Mouse (Mus musculus): Measurements from ENCODE around the gene 1520401A03Rik. TPM values are rescaled to one million over a fixed set of nuclear protein-coding genes. Genes with fewer than 3 reads are reported as not detected.

The 1520401A03Rik gene
- polyA plus RNA-seq, 1 experiment from 2014 or later: 0.04 TPM

GRCm38 (mm10) chr17:23758801-23759200 lies 36.2 kb upstream of the 1520401A03Rik start:
- H3K27me3 ChIP-seq (replicated peaks; ENCODE audit: control insufficient read depth, insufficient read depth, low read length): no peaks in the 10 kb centered on the region
- ATAC-seq (replicated peaks; ENCODE audit: low FRiP score, low TSS enrichment, low read depth) (no peak), DNase-seq (ENCODE audit: low spot score) (no peak)
- H3K27ac ChIP-seq (ENCODE audit: low read depth): no peak overlapping the region
- no peak overlapping the region for H3K4me3 ChIP-seq (ENCODE audit: low read depth, low read length)
- H3K9me3 ChIP-seq (ENCODE audit: control insufficient read depth, low read length): no peaks in the 10 kb centered on the region
- H3K36me3 ChIP-seq (ENCODE audit: control insufficient read depth, insufficient read depth, low read length): peaks cover 81% of the 10 kb centered on the region
- 86% methylated on average over 8 of the region's 8 CpGs for WGBS
- H3K4me1 ChIP-seq (replicated peaks; ENCODE audit: control insufficient read depth, insufficient read depth, low read length): no peaks in the 10 kb centered on the region
- H3K4me2 ChIP-seq (ENCODE audit: low read length): no peak overlapping the region
- H3K9ac ChIP-seq (ENCODE audit: low read length): no peak overlapping the region

- 92% methylated on average over 9 of the region's 9 CpGs for WGBS
- Histone ChIP-seq H3K4me1 (replicated peaks; ENCODE audit: control insufficient read depth, insufficient read depth, low read length) (no peaks in the 10 kb centered on the region), H3K9ac (ENCODE audit: low read length) (no peak overlapping the region), H3K4me3 (ENCODE audit: low read depth, low read length) (no peak overlapping the region), H3K27ac (ENCODE audit: low read depth) (no peak overlapping the region), H3K36me3 (ENCODE audit: control insufficient read depth, insufficient read depth, low read length) (peaks cover 90% of the 10 kb centered on the region), H3K27me3 (replicated peaks; ENCODE audit: control insufficient read depth, insufficient read depth, low read length) (no peaks in the 10 kb centered on the region), H3K9me3 (ENCODE audit: control insufficient read depth, low read length) (no peaks in the 10 kb centered on the region), H3K4me2 (ENCODE audit: low read length) (no peak overlapping the region)
- no peak for ATAC-seq (replicated peaks; ENCODE audit: low FRiP score, low TSS enrichment, low read depth)
- DNase-seq (ENCODE audit: low spot score): no peak
Measured at GRCm38 (mm10) chr17:23757581-23757980, 35.0 kb upstream of the 1520401A03Rik start.

GRCm38 (mm10) chr17:23755689-23756088 lies 33.1 kb upstream of the 1520401A03Rik start:
- Histone ChIP-seq H3K9me3 (ENCODE audit: control insufficient read depth, low read length) (no peaks in the 10 kb centered on the region), H3K27me3 (replicated peaks; ENCODE audit: control insufficient read depth, insufficient read depth, low read length) (no peaks in the 10 kb centered on the region), H3K4me3 (ENCODE audit: low read depth, low read length) (no peak overlapping the region), H3K27ac (ENCODE audit: low read depth) (no peak overlapping the region), H3K36me3 (ENCODE audit: control insufficient read depth, insufficient read depth, low read length) (peaks cover 80% of the 10 kb centered on the region), H3K4me2 (ENCODE audit: low read length) (no peak overlapping the region), H3K4me1 (replicated peaks; ENCODE audit: control insufficient read depth, insufficient read depth, low read length) (no peaks in the 10 kb centered on the region), H3K9ac (ENCODE audit: low read length) (no peak overlapping the region)
- WGBS: 91% methylated on average over 13 of the region's 13 CpGs
- ATAC-seq (replicated peaks; ENCODE audit: low FRiP score, low TSS enrichment, low read depth) (no peak), DNase-seq (ENCODE audit: low spot score) (no peak)

DNA sequence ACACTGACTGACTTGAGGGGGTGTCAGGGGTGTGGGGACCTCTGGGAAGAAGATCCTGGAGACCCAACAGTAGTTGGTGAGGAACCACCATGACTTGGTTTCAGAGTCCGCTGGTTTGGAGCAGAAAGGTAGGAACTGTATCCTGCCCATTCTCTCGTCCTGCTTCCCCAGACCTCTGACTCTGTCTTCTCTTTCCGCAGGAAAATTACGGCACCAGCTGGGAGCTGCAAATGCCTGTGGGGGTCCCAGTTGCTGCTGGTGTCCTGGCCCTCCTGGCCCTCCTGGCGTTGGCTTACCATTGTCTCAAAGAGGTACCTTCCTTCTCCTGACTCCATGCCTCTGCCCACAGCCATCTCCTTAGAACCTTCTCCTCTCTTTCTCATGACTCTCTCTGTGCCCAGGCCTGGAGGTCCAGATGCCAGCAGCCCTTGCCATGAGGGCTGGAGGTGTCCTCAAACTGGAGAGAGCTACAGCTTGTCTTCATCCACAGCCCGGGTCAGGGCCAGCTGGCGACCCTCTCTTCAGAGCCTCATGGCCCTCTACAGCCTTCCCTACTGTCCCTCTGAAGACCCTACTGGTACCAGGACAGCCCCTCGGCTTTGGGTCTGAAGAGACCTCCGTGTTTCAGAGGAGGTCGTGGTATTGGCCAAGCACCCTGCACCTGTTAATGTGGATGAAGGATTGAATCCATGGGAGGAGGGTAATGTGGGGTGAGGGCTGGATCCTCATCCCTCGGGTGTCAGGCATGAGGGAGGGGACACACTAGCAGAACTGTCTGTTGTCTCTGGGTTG lies 27.0 kb upstream of the 1520401A03Rik start:
- peak overlapping the region; percentile 5; the same call in 1 of the 2 replicates for H3K4me2 ChIP-seq (ENCODE audit: low read length)
- no peak overlapping the region for H3K27ac ChIP-seq (ENCODE audit: low read depth)
- DNase-seq (ENCODE audit: low spot score) (no peak), ATAC-seq (replicated peaks; ENCODE audit: low FRiP score, low TSS enrichment, low read depth) (no peak)
- H3K4me1 ChIP-seq (replicated peaks; ENCODE audit: control insufficient read depth, insufficient read depth, low read length): peaks cover 14% of the 10 kb centered on the region
- peaks cover 28% of the 10 kb centered on the region for H3K36me3 ChIP-seq (ENCODE audit: control insufficient read depth, insufficient read depth, low read length)
- no peaks in the 10 kb centered on the region for H3K9me3 ChIP-seq (ENCODE audit: control insufficient read depth, low read length)
- H3K9ac ChIP-seq (ENCODE audit: low read length): no peak overlapping the region
- H3K27me3 ChIP-seq (replicated peaks; ENCODE audit: control insufficient read depth, insufficient read depth, low read length): peaks cover 35% of the 10 kb centered on the region
- 77% methylated on average over 11 of the region's 11 CpGs for WGBS
- no peak overlapping the region for H3K4me3 ChIP-seq (ENCODE audit: low read depth, low read length)

DNA sequence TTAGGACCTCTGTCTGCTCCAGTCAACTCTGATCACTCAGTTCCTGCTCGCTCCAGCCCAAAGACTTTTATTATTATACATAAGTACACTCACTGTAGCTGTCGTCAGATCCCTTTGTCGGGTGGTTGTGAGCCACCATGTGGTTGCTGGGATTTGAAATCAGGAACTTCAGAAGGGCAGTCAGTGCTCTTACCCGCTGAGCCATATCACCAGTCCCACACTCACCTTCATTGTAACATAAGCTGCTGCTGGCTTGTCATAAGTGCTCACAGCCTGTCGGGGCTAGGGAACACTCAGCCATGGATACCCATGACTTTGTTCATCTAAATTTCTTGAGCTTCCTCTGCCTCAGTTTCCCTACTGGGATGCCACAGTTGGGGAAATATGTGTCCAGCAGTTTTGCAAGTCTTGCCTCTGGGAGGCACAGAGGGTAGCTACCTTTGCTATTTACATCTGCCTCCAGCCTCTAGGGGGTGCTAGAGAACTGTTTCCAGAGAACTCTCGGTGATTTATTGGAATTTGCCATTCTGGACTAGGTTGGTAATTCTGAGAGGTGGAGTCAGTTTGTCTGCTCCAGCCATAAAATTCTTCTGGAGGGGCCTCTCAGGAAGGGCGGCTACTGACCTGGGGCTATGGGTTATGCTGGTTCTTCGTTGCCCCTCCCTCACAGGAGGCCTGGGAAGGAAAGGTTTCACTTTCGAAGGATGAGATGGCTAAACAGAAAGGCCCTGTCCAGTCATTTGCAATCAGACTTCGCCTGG lies 26.2 kb upstream of the 1520401A03Rik start:
- no peak for ATAC-seq (replicated peaks; ENCODE audit: low FRiP score, low TSS enrichment, low read depth)
- no peak overlapping the region for H3K4me3 ChIP-seq (ENCODE audit: low read depth, low read length)

GRCm38 (mm10) chr17:23748026-23748425 lies 25.4 kb upstream of the 1520401A03Rik start:
- H3K9me3 ChIP-seq (ENCODE audit: control insufficient read depth, low read length): no peaks in the 10 kb centered on the region
- ATAC-seq (replicated peaks; ENCODE audit: low FRiP score, low TSS enrichment, low read depth) (no peak), DNase-seq (ENCODE audit: low spot score) (no peak)
- H3K9ac ChIP-seq (ENCODE audit: low read length): no peak overlapping the region
- H3K36me3 ChIP-seq (ENCODE audit: control insufficient read depth, insufficient read depth, low read length): peaks cover 13% of the 10 kb centered on the region
- no peak overlapping the region for H3K27ac ChIP-seq (ENCODE audit: low read depth)
- peaks cover 51% of the 10 kb centered on the region for H3K27me3 ChIP-seq (replicated peaks; ENCODE audit: control insufficient read depth, insufficient read depth, low read length)
- no peak overlapping the region for H3K4me2 ChIP-seq (ENCODE audit: low read length)
- H3K4me3 ChIP-seq (ENCODE audit: low read depth, low read length): no peak overlapping the region
- 26% methylated on average over 6 of the region's 6 CpGs for WGBS
- peaks cover 23% of the 10 kb centered on the region for H3K4me1 ChIP-seq (replicated peaks; ENCODE audit: control insufficient read depth, insufficient read depth, low read length)

More for the DNA sequence above, 26.2 kb upstream of the 1520401A03Rik start:
- Histone ChIP-seq H3K4me1 (replicated peaks; ENCODE audit: control insufficient read depth, insufficient read depth, low read length) (peaks cover 22% of the 10 kb centered on the region), H3K27ac (ENCODE audit: low read depth) (no peak overlapping the region), H3K4me2 (ENCODE audit: low read length) (peak overlapping the region; percentile 5; the same call in 1 of the 2 replicates), H3K36me3 (ENCODE audit: control insufficient read depth, insufficient read depth, low read length) (peaks cover 21% of the 10 kb centered on the region), H3K9me3 (ENCODE audit: control insufficient read depth, low read length) (no peaks in the 10 kb centered on the region), H3K27me3 (replicated peaks; ENCODE audit: control insufficient read depth, insufficient read depth, low read length) (peaks cover 43% of the 10 kb centered on the region), H3K9ac (ENCODE audit: low read length) (no peak overlapping the region)
- WGBS: 29% methylated on average over 10 of the region's 10 CpGs
- peak; percentile 73 for DNase-seq (ENCODE audit: low spot score)

- H3K36me3 ChIP-seq (ENCODE audit: control insufficient read depth, insufficient read depth, low read length): peaks cover 7% of the 10 kb centered on the region
- no peak overlapping the region for H3K4me3 ChIP-seq (ENCODE audit: low read depth, low read length)
- 83% methylated on average over 3 of the region's 3 CpGs for WGBS
- no peak overlapping the region for H3K4me2 ChIP-seq (ENCODE audit: low read length)
- H3K9me3 ChIP-seq (ENCODE audit: control insufficient read depth, low read length): no peaks in the 10 kb centered on the region
- H3K27ac ChIP-seq (ENCODE audit: low read depth): no peak overlapping the region
- ATAC-seq (replicated peaks; ENCODE audit: low FRiP score, low TSS enrichment, low read depth): no peak
- peaks cover 23% of the 10 kb centered on the region for H3K4me1 ChIP-seq (replicated peaks; ENCODE audit: control insufficient read depth, insufficient read depth, low read length)
- no peak overlapping the region for H3K9ac ChIP-seq (ENCODE audit: low read length)
- DNase-seq (ENCODE audit: low spot score): no peak
- H3K27me3 ChIP-seq (replicated peaks; ENCODE audit: control insufficient read depth, insufficient read depth, low read length): peaks cover 56% of the 10 kb centered on the region
Measured at GRCm38 (mm10) chr17:23747471-23747870, 24.9 kb upstream of the 1520401A03Rik start.

GRCm38 (mm10) chr17:23746767-23747166 lies 24.2 kb upstream of the 1520401A03Rik start:
- Histone ChIP-seq H3K27me3 (replicated peaks; ENCODE audit: control insufficient read depth, insufficient read depth, low read length) (peaks cover 63% of the 10 kb centered on the region), H3K9me3 (ENCODE audit: control insufficient read depth, low read length) (no peaks in the 10 kb centered on the region), H3K27ac (ENCODE audit: low read depth) (no peak overlapping the region), H3K4me3 (ENCODE audit: low read depth, low read length) (no peak overlapping the region), H3K9ac (ENCODE audit: low read length) (no peak overlapping the region), H3K36me3 (ENCODE audit: control insufficient read depth, insufficient read depth, low read length) (peaks cover under 1% of the 10 kb centered on the region; the same call in 1 of the 2 replicates), H3K4me2 (ENCODE audit: low read length) (no peak overlapping the region), H3K4me1 (replicated peaks; ENCODE audit: control insufficient read depth, insufficient read depth, low read length) (peaks cover 27% of the 10 kb centered on the region)
- no peak for ATAC-seq (replicated peaks; ENCODE audit: low FRiP score, low TSS enrichment, low read depth)
- no peak for DNase-seq (ENCODE audit: low spot score)
- WGBS: 72% methylated on average over 3 of the region's 3 CpGs
